Mouse (Mus musculus) erythroblast, embryonic 14.5 days (primary cell): ENCODE data around the gene Mmp28. TPM values are rescaled to one million over a fixed set of nuclear protein-coding genes. Genes with fewer than 3 reads are reported as not detected.
A peak's percentile ranks its signal among the peaks of the same experiment; 100 is the strongest.

Source experiments
- H3K27me3 ChIP-seq: 2 replicates; pipeline ENCODE4 v1.6.1; 2012; ENCODE audit warnings: inconsistent platforms; ENCODE audit not compliant: control insufficient read depth
- H3K36me3 ChIP-seq: 2 replicates; pipeline ENCODE4 v1.6.1; 2012; ENCODE audit warnings: mild to moderate bottlenecking, inconsistent platforms; ENCODE audit not compliant: control insufficient read depth
- H3K4me1 ChIP-seq: 2 replicates; pipeline ENCODE4 v1.6.1; 2012; ENCODE audit warnings: inconsistent platforms; ENCODE audit not compliant: control insufficient read depth
- H3K4me3 ChIP-seq: replicated peaks from 2 replicates; pipeline ENCODE3; 2012; ENCODE audit warnings: moderate library complexity, mild to moderate bottlenecking, inconsistent platforms
- H3K9me3 ChIP-seq: 2 replicates; pipeline ENCODE4 v1.6.1; 2012; ENCODE audit warnings: low read length, inconsistent platforms, mixed read lengths; ENCODE audit not compliant: control insufficient read depth
- GATA1 ChIP-seq: IDR thresholded peaks from 2 replicates; pipeline ENCODE4 v1.6.1; 2012; ENCODE audit warnings: low read length, inconsistent platforms, mixed read lengths
- TAL1 ChIP-seq: IDR thresholded peaks from 3 replicates; pipeline ENCODE4 v1.6.1; 2012; ENCODE audit warnings: low read length, inconsistent platforms, mixed read lengths
- polyA plus RNA-seq: library from polyadenylated mRNA; stranded (reverse); fragments of >175 nt; gene quantifications from 2 replicates; pipeline ENCODE4 v1.2.3, GENCODE M21; 2012

Mmp28 gene
- polyA plus RNA-seq, 1 experiment, result not detected

DNA sequence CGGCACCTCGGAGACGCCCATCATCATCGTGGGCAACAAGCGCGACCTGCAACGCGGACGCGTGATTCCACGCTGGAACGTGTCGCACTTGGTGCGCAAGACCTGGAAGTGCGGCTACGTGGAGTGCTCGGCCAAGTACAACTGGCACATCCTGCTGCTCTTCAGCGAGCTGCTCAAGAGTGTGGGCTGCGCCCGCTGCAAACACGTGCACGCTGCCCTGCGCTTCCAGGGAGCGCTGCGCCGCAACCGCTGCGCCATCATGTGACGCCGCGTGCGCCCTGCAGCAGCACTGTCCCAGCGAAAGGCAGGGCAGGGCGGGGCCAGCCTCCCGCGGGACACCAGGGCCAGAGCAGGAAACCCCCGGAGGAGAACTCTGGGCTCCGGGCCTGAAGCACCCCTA is 44.3 kb downstream of the Mmp28 start:
- H3K27me3 ChIP-seq, result peaks cover 33% of the 10 kb centered on the region
- H3K4me1 ChIP-seq, result peaks cover 3% of the 10 kb centered on the region
- peaks cover 2% of the 10 kb centered on the region; the same call in 1 of the 2 replicates for H3K9me3 ChIP-seq
- no peak overlapping the region for H3K4me3 ChIP-seq
- no peak for TF ChIP-seq TAL1
- TF ChIP-seq GATA1, result no peak
- H3K36me3 ChIP-seq, result no peaks in the 10 kb centered on the region

DNA sequence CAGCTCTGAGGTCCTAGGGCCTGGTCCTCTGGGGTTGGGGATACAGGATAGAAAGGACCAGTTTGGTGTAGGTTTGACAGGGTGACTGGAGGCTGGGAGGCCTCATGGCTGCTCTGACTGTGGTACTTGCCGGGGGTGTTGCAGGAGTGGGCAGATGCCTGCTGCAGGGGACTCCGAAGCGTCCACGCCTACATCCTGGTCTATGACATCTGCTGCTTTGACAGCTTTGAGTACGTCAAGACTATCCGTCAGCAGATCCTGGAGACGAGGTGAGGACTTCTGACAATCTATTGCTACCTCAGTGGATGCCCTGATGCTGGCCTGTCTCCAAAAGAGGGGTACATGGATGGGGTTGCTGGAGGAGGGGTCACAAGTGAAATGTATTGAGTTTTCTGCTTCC is 45.2 kb downstream of the Mmp28 start:
- Histone ChIP-seq H3K4me1 (peaks cover 3% of the 10 kb centered on the region), H3K27me3 (peaks cover 33% of the 10 kb centered on the region), H3K4me3 (no peak overlapping the region), H3K36me3 (no peaks in the 10 kb centered on the region), H3K9me3 (peaks cover 2% of the 10 kb centered on the region; the same call in 1 of the 2 replicates)
- TF ChIP-seq GATA1 (no peak), TAL1 (no peak)

DNA sequence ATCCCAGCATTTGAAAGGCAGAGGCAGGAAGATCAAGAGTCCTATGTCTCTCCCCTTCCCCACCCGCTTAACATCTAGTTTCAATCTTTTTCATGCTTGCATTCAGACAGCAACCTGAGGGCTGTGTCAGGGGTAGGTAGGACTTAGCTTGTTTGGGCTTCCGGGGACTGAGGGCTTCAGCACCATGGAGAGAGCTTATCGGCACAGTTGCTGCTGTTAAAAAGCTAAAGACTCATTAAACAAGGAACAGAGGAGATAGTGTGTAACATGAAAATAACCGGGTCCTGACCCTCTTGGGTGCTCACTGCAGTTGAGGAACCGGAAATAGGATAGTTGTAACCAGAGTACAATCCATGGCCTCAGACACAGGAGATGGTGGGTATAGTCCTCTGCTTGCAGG is 45.8 kb downstream of the Mmp28 start:
- H3K9me3 ChIP-seq, result peaks cover 2% of the 10 kb centered on the region; the same call in 1 of the 2 replicates

DNA sequence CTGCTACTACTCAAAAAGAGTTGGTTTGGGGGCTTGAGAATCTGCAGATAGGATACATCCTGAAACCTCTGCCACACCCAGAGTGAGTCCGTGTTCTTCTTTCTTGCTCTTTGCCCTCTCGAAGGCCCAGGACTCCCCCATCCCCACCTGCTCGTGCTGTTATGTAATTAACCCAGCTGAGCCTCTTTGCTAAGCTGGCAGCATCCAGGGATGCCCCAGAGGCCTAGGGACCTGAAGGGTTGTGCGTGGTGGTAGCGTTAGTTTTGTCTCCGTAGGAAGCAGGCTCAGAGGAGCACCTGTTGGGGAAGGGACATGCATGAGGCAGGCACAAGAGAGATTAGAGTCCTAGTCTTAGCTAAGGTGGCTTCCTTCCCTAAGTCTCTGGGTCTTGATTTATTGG is 52.4 kb downstream of the Mmp28 start:
- H3K4me1 ChIP-seq, result no peaks in the 10 kb centered on the region
- H3K36me3 ChIP-seq, result no peaks in the 10 kb centered on the region
- TF ChIP-seq GATA1, result no peak
- no peak for TF ChIP-seq TAL1
- H3K27me3 ChIP-seq, result peaks cover 58% of the 10 kb centered on the region
- H3K9me3 ChIP-seq, result no peaks in the 10 kb centered on the region
- no peak overlapping the region for H3K4me3 ChIP-seq

More for the DNA sequence above, 45.8 kb downstream of the Mmp28 start:
- H3K27me3 ChIP-seq, result peaks cover 35% of the 10 kb centered on the region
- no peak overlapping the region for H3K4me3 ChIP-seq
- peaks cover 3% of the 10 kb centered on the region for H3K4me1 ChIP-seq
- no peak for TF ChIP-seq GATA1
- no peak for TF ChIP-seq TAL1
- H3K36me3 ChIP-seq, result no peaks in the 10 kb centered on the region

GRCm38 (mm10) chr11:83409792-83410291 is 53.0 kb downstream of the Mmp28 start:
- H3K4me3 ChIP-seq, result peak overlapping the region; percentile 36
- TF ChIP-seq GATA1 (no peak), TAL1 (no peak)
- H3K36me3 ChIP-seq, result no peaks in the 10 kb centered on the region
- H3K27me3 ChIP-seq, result peaks cover 58% of the 10 kb centered on the region
- H3K9me3 ChIP-seq, result no peaks in the 10 kb centered on the region
- H3K4me1 ChIP-seq, result no peaks in the 10 kb centered on the region

GRCm38 (mm10) chr11:83409087-83409754 is 53.6 kb downstream of the Mmp28 start, which contains the start of gene Rasl10b:
TSS of gene Rasl10b (plus strand) at chr11:83409137.
- no peak for TF ChIP-seq TAL1
- TF ChIP-seq GATA1, result no peak
- Histone ChIP-seq H3K27me3 (peaks cover 58% of the 10 kb centered on the region), H3K4me3 (peak within 1 kb of the TSS; percentile 36), H3K4me1 (no peaks in the 10 kb centered on the region), H3K9me3 (no peaks in the 10 kb centered on the region), H3K36me3 (peaks cover 4% of the 10 kb centered on the region)

GRCm38 (mm10) chr11:83408242-83408641 is 54.6 kb downstream of the Mmp28 start:
- no peaks in the 10 kb centered on the region for H3K4me1 ChIP-seq
- no peak overlapping the region for H3K4me3 ChIP-seq
- peaks cover 13% of the 10 kb centered on the region for H3K36me3 ChIP-seq
- H3K27me3 ChIP-seq, result peaks cover 58% of the 10 kb centered on the region
- no peak for TF ChIP-seq TAL1
- TF ChIP-seq GATA1, result no peak
- no peaks in the 10 kb centered on the region for H3K9me3 ChIP-seq

DNA sequence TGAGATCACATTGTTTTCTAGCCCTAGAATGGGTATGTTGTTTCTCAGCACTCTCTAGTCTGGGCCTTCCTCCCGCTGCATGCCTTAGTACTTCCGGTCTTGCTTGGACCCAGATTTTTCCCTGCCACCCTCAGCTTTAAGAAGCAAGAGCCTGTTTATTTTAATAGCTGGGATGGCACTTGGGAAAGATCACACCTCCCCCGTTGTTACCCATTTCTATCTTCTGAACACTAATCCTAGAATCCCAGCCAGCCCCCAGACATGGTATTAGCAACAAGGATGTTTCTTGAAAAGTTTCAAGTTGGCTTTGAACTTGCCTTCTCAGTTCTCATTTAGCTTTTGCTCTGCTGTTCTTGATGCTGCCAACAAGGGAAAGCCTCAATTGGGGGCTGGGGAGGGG is 56.5 kb downstream of the Mmp28 start:
- peaks cover 28% of the 10 kb centered on the region for H3K36me3 ChIP-seq
- H3K27me3 ChIP-seq, result peaks cover 46% of the 10 kb centered on the region
- H3K4me3 ChIP-seq, result no peak overlapping the region
- TF ChIP-seq TAL1 (no peak), GATA1 (no peak)
- no peaks in the 10 kb centered on the region for H3K9me3 ChIP-seq
- H3K4me1 ChIP-seq, result no peaks in the 10 kb centered on the region

GRCm38 (mm10) chr11:83403787-83404186 is 59.1 kb downstream of the Mmp28 start:
- Histone ChIP-seq H3K4me3 (no peak overlapping the region), H3K27me3 (peaks cover 20% of the 10 kb centered on the region), H3K36me3 (peaks cover 45% of the 10 kb centered on the region), H3K4me1 (no peaks in the 10 kb centered on the region), H3K9me3 (no peaks in the 10 kb centered on the region)
- no peak for TF ChIP-seq TAL1
- TF ChIP-seq GATA1, result no peak

- no peaks in the 10 kb centered on the region for H3K27me3 ChIP-seq
- no peak overlapping the region for H3K4me3 ChIP-seq
- H3K4me1 ChIP-seq, result no peaks in the 10 kb centered on the region
- TF ChIP-seq TAL1 (no peak), GATA1 (no peak)
- H3K9me3 ChIP-seq, result no peaks in the 10 kb centered on the region
- peaks cover 77% of the 10 kb centered on the region for H3K36me3 ChIP-seq
Measured at GRCm38 (mm10) chr11:83398724-83399123, 64.1 kb downstream of the Mmp28 start.
